Mouse (Mus musculus) gastrocnemius, adult 2 months (tissue): ENCODE data around the gene Sugp2. TPM values are rescaled to one million over a fixed set of nuclear protein-coding genes. Genes with fewer than 3 reads are reported as not detected.

Experiments
- DNase-seq: peaks from one replicate; pipeline ENCODE4 v3.0.0; 2022
- H3K27ac ChIP-seq: fragments of 200-600 bp; 2 replicates; pipeline ENCODE4 v1.8.1; 2022; ENCODE audit warnings: mild to moderate bottlenecking
- H3K4me3 ChIP-seq: fragments of 200-600 bp; 2 replicates; pipeline ENCODE4 v1.8.1; 2022; ENCODE audit warnings: mild to moderate bottlenecking, moderate library complexity
- CTCF ChIP-seq: fragments of 200-600 bp; IDR thresholded peaks from 2 replicates; pipeline ENCODE4 v1.8.1; 2022; ENCODE audit warnings: antibody characterized with exemption, mild to moderate bottlenecking, moderate library complexity
- intact Hi-C: fragments of 180-260 bp; cut with DNase I; formaldehyde crosslinking; loops from one replicate; pipeline ENCODE4 v1.15.1; 2025
- total RNA-seq, 2 experiments: library from RNA; stranded (reverse); gene quantifications; 2 replicates each; pipeline ENCODE4 v1.2.3; 2021

Sugp2 gene
- total RNA-seq, 2 experiments from 2014 or later, result 41.8 to 50.7 TPM

DNA sequence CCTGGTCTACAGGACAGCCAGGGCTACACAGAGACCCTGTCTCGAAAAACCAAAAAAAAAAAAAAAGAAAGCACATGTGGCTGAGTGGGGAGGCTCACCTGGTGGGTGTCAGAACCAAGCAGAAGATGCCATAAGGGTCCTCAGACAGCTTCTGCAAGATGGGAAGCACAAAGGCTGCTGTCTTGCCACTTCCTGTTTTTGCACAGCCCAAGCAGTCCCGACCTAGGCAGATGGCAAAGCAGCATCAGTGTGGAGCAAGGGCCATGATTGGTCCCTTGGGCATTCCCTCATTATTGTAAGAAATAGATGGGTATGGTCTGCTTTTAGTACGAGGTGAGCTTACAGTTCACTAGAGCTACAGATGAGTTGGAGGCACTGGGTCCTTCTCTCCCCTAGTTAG, 66.9 kb downstream of the Sugp2 start:
- no peak for TF ChIP-seq CTCF
- intact Hi-C loops, result no loop called here
- no peak overlapping the region for H3K27ac ChIP-seq
- DNase-seq, result no peak
- H3K4me3 ChIP-seq, result peak overlapping the region; percentile 93; the same call in 1 of the 2 replicates

DNA sequence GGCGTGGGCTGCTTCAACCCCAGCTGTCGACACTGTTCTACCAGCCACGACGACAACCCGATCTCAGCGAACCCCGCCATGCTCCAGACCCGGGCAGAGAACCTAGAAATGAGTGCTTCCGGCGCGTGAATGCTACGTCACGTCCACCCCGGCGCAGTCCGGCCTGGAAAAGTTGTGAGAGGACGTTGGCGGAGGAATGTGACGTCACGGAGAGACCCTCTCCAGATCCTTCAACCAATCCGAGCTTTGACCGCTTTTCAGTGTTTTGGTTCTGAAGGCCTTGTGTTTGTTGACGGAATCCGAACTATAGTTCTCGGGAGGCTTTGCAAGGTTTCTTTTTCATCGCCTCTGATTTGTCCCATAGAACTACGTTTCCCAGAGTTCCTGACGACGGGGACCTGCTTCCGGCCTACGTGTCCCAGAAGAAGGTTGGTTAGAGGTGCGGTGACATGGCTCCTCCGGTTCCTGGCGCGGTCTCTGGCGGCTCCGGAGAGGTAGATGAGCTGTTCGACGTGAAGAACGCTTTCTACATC, 68.4 kb downstream of the Sugp2 start, which contains the start of the genes Ddx49 and Cope:
Ddx49 (minus strand) TSS at position 132 of the 533 bp plus-strand sequence.
Cope (plus strand) TSS at position 161 of the 533 bp plus-strand sequence.
- TF ChIP-seq CTCF, result no peak
- H3K27ac ChIP-seq, result peak within 1 kb of the TSS; percentile 94
- DNase-seq, result peak; percentile 95
- peak within 1 kb of the TSS; percentile 93 for H3K4me3 ChIP-seq
- intact Hi-C loops, result no loop called here

DNA sequence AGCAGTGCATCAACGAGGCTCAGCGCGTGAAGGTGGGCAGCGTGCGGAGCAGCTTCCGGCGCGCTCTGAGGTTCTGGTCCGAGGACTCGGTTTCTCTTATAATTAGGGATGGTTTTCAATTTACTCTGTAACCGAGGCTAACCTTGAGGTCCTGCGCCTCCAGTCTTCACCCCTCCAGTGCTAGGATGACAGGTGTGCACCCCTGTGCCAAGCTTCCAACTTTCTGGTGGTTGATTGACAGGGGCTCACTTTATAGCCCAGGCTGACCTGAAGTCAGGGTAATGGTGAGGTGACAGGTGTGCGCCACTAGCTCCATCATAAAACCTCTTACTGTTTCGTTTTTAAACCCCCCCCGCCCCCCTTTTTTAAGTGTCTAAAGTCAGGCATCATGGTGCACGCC, 68.9 kb downstream of the Sugp2 start:
- peak overlapping the region; percentile 93 for H3K4me3 ChIP-seq
- DNase-seq, result no peak
- TF ChIP-seq CTCF, result no peak
- intact Hi-C loops, result no loop called here
- H3K27ac ChIP-seq, result peak overlapping the region; percentile 94

DNA sequence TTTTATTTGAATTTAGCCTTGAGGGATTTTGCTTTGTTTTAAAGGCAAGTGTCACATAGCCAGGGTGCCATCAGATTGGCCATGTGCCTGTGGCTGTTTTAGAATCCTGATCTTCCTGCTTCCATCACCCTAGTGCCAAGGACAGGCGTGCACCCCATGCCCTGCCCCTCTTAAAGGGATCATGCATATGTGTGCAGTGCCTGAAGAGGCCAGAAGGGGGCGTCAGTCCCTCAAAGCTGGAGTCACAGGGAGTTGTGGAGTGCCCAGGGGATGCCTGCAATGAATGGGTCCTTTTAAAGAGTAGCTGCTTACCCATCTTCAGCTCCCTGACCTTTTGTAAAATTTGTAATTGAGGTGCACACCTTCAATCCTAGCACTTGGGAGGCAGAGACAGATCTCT, 75.3 kb downstream of the Sugp2 start:
- TF ChIP-seq CTCF, result peak; percentile 75
- intact Hi-C loops, result no loop called here
- Histone ChIP-seq H3K4me3 (no peak overlapping the region), H3K27ac (no peak overlapping the region)
- DNase-seq, result peak; percentile 66

DNA sequence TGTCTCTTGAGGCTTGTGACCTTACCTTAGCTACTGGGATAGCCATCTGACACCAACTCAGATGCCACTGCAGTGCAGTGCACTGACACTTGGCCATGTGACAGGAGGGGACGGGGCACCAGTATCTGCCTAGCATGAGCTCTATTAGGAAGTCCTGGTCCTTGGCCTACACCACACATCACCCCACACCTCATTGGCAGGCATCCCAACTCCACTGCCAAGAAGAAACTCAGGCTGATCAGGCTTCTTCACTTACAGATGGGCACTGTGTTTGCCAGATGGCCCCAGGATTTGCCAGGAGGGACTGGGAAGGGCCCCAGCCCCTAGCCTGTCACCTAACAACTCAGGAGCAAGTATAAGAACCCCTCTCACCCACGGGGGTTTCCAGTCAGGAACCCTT, 79.4 kb downstream of the Sugp2 start:
- peak; percentile 95 for DNase-seq
- no peak for TF ChIP-seq CTCF
- intact Hi-C loops, result no loop called here
- H3K27ac ChIP-seq, result peak overlapping the region; percentile 95
- no peak overlapping the region for H3K4me3 ChIP-seq

DNA sequence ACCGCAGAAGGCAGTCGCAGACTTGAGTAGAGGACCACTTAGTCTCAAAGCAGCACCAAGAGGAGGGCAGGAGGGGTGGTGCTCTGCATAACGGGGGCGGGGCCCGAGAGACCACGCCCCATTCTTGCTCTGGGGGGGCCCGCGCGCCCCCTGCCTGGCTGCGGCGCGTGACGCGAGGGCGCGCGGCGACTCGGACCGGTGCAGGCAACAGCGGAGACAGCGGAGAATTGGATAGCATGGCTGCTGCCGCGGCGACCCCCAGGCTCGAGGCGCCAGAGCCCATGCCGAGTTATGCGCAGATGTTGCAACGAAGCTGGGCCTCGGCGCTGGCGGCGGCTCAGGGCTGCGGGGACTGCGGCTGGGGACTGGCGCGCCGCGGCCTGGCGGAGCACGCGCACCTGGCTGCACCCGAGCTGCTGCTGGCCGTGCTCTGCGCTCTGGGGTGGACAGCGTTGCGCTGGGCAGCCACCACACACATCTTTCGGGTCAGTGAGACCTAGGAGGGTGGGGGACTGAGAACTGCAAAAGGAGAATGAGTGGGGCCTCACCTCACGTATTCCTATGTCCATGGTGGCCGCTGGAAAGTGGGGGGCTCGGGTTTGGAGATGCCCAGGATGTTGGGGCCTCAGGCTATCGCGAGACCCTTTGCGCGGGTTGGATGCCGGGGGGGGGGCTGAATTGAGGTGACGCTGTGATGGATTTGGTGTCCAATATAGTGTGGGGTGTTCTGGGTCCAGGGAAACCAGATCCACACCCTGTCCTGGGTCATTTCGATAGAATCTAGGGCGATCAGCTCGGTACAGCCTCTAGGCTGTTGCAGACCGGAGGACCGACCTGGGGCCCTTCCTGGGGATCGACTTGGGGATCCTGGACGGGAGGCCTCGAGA, 81.8 kb downstream of the Sugp2 start, which contains the start of gene Cers1:
Cers1 (plus strand) TSS at position 152 of the 887 bp plus-strand sequence.
- H3K27ac ChIP-seq, result peak within 1 kb of the TSS; percentile 95
- intact Hi-C loops, result no loop called here
- TF ChIP-seq CTCF, result no peak; the same call in 1 of the 2 replicates

DNA sequence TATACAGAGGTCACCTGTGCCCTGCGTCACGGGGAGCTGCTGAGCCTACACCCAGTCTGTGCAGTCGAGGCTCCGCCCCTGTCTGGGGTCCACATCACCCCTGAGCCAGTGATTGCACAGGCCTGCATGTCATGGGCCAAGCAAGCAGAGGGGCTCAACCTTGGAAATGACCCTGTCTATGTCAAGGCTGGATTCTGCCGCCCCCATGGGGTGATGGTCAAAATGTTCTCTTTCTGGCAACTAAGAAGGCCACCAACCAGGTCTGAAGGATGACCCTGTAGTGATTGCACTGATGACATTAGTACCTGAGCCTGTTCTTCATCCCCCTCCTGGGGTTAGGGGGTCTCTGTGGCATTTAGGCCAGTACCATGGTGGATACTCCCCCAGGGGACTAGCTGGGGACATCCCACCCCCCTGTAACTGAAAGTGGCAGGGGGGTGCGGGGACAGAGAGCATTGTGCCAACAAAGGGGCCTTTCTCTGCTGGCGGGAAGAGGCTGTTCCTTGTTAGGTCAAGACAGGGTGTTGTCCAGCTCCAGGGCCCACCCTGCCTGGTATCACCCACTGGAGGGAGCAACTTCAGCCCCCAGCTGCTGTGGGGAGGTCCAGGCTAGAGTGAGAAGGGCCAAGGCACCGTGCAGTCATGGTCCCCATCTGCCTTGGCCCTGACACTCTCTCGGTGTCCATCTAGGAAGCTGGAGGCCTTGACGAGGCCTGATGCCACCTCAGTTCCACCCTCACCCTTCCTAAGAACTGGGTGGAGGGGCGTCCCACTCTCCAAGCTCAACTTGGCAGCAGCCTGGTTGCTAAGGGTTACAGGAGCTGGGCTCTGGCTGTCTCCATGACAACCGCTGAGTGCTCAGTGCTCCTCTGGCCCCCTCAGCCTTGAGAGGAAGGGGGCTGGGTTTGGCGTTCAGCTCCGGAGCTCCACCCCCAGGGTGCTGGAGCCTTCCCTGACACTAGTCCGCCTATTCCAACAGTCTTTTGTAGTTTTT, 82.8 kb downstream of the Sugp2 start:
- intact Hi-C loops, result no loop called here
- Histone ChIP-seq H3K27ac (peak overlapping the region; percentile 95), H3K4me3 (peak overlapping the region; percentile 82)
- no peak for TF ChIP-seq CTCF
- DNase-seq, result peak; percentile 78

More for the DNA sequence above, 81.8 kb downstream of the Sugp2 start, which contains the start of gene Cers1:
- peak within 1 kb of the TSS; percentile 82 for H3K4me3 ChIP-seq
- peak; percentile 87 for DNase-seq

DNA sequence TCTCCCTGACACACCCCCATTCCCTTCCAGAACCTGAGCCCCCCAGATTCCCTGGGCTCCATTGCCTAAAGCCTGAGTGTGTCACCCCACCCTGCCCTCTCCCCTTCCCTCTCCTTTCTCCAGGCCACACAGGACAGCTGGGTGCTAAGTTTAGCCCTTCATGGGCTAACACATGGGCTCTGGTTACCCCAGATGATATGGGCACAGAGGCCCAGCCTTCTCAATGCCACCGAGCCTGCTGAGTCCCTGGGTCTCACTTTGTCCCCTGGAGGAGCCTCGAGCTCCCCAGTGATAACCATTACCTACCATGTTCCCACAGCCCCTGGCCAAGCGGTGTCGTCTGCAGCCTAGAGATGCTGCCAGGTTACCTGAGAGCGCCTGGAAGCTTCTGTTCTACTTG, 83.8 kb downstream of the Sugp2 start:
- intact Hi-C loops, result no loop called here
- Histone ChIP-seq H3K27ac (peak overlapping the region; percentile 95), H3K4me3 (peak overlapping the region; percentile 82)
- DNase-seq, result peak; percentile 84
- TF ChIP-seq CTCF, result no peak

DNA sequence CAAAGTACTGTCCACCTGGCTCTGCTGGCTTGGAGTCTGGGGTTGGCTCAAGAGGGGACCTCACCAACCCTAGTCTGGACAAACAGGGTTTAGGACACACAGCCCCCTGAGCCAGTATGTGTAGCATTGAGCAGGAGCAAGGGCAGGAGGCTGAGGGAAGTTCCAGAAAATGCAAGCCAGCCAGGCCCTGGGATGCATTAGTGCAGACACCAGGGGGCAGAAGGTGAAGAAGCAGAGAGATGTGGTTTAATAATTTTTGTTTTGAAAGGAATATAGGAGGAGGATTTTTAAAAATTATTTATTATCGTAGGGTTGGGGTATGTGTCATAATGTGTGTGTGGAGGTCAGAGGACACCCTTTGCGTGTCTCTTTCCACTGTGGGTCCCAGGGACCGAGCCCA, 89.7 kb downstream of the Sugp2 start:
- no peak for DNase-seq

DNA sequence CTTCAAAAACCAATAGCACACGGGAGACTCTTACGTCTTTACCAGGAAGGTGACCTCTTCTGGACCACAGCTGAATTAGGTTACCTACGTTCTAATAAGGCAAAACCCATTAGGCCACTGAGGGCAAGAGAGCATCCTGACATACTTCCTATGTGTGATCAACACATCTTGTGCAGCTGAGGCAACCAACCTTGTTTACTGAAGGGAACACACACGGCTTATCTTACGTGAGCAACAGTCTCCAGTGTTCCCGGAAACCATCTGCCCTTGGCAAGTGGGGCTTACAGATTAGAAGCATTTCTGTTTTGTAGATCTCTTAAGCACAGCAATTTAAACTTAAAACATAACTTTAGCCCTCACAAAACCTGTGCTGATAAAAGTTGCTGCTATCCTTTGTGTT, 93.5 kb downstream of the Sugp2 start:
- intact Hi-C loops, result no loop called here
- H3K27ac ChIP-seq, result no peak overlapping the region
- TF ChIP-seq CTCF, result no peak
- no peak for DNase-seq
- H3K4me3 ChIP-seq, result no peak overlapping the region

More for the DNA sequence above, 89.7 kb downstream of the Sugp2 start:
- Histone ChIP-seq H3K4me3 (no peak overlapping the region), H3K27ac (no peak overlapping the region)
- intact Hi-C loops, result no loop called here
- TF ChIP-seq CTCF, result peak; percentile 12; the same call in 1 of the 2 replicates

DNA sequence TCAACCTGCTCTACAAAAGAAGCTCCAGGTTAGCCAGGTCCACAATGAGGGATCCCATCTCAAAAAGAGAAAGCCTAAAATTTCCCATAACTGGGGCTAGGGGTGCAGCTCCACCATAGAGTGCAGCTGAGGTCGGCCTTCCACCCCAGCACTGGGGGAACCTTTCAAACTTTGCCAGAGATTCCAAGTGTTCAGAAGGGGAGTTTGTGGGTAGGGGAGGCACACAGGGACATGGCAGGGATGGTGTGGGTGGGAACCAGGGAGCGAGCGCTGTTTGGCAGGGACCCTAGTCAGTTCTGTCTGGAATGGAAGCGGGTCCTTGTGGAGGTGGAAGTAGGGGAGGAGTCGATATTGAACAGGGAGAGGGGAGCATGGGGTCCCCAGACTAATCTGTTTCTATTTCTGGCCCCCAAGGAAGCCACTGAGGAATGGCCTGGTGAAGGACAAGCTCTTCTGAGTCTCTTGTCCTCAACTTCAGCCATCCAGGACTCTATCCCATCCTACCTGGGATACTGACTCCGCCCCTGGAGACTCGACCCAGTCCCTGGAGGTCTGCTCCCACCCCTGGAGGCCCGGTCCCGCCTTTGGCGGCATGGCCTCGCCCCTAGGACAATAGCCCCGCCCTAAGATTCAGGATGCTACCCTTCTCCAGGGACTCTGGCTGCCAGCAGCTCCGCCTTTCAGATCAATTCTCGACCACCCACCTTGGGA, 95.3 kb downstream of the Sugp2 start, which contains the start of gene Gdf1:
Gdf1 (plus strand) TSS at position 694 of the 711 bp plus-strand sequence.
- no peak within 1 kb of the TSS for H3K4me3 ChIP-seq
- intact Hi-C loops, result no loop called here
- TF ChIP-seq CTCF, result no peak
- DNase-seq, result peak; percentile 46
- no peak within 1 kb of the TSS for H3K27ac ChIP-seq

Other genes with a start within 250 kb of the Sugp2 start
- 10 to 100 TPM; 26.5 to 32.6 TPM for gene Gatad2a, start 237.8 kb upstream of the Sugp2 start, total RNA-seq
- 10 to 100 TPM; 24.8 to 31.0 TPM for gene Mau2, start 191.5 kb upstream of the Sugp2 start, total RNA-seq
- 10 to 100 TPM; 16.8 to 21.0 TPM for gene Sugp1, start 191.4 kb upstream of the Sugp2 start, total RNA-seq
- gene Tm6sf2, start 161.3 kb upstream of the Sugp2 start, total RNA-seq, result 1 to 10 TPM in 1 of 2 experiments, under 1 TPM in 1; 0.33 to 1.0 TPM
- gene Hapln4, start 150.8 kb upstream of the Sugp2 start, total RNA-seq, result under 1 TPM in 1 of 2 experiments, not detected in 1; 0.08 TPM
- gene Ncan, start 113.4 kb upstream of the Sugp2 start, total RNA-seq, result not detected
- gene Nr2c2ap, start 102.9 kb upstream of the Sugp2 start, total RNA-seq, result 1 to 10 TPM; 4.3 to 6.5 TPM
- 10 to 100 TPM in 1 of 2 experiments, 1 to 10 TPM in 1; 7.5 to 10.7 TPM for gene Rfxank, start 95.1 kb upstream of the Sugp2 start, total RNA-seq
- 10 to 100 TPM; 11.6 to 14.8 TPM for gene Borcs8, start 94.7 kb upstream of the Sugp2 start, total RNA-seq
- gene Mef2b, start 94.5 kb upstream of the Sugp2 start, total RNA-seq, result under 1 TPM; 0.31 to 0.56 TPM
- gene Tmem161a, start 61.9 kb upstream of the Sugp2 start, total RNA-seq, result 10 to 100 TPM; 81.1 to 86.2 TPM
- 10 to 100 TPM; 27.5 to 33.3 TPM for gene Slc25a42, start 21.9 kb upstream of the Sugp2 start, total RNA-seq
- gene Armc6, start 240 bp downstream of the Sugp2 start, total RNA-seq, result 1 to 10 TPM; 7.6 to 9.7 TPM
- 1 to 10 TPM; 3.8 to 4.3 TPM for gene Homer3, start 48.6 kb downstream of the Sugp2 start, total RNA-seq
- 10 to 100 TPM; 29.9 to 30.0 TPM for gene Ddx49, start 68.3 kb downstream of the Sugp2 start, total RNA-seq
- 100 to 1,000 TPM; 118 to 128 TPM for gene Cope, start 68.3 kb downstream of the Sugp2 start, total RNA-seq
- gene Cers1, start 81.5 kb downstream of the Sugp2 start, total RNA-seq, result 10 to 100 TPM; 14.0 to 23.3 TPM
- 1 to 10 TPM in 1 of 2 experiments, not detected in 1; 1.0 TPM for gene Gdf1, start 95.6 kb downstream of the Sugp2 start, total RNA-seq
- gene Upf1, start 119.1 kb downstream of the Sugp2 start, total RNA-seq, result 10 to 100 TPM; 28.1 to 35.1 TPM
- 10 to 100 TPM in 1 of 2 experiments, 1 to 10 TPM in 1; 5.5 to 31.2 TPM for gene Comp, start 139.3 kb downstream of the Sugp2 start, total RNA-seq
- gene Crtc1, start 205.4 kb downstream of the Sugp2 start, total RNA-seq, result 1 to 10 TPM; 8.9 to 9.5 TPM
- 1 to 10 TPM; 6.7 to 8.5 TPM for gene Klhl26, start 242.7 kb downstream of the Sugp2 start, total RNA-seq